Mouse (Mus musculus): ENCODE data around the gene Hectd1. TPM values are rescaled to one million over a fixed set of nuclear protein-coding genes. Genes with fewer than 3 reads are reported as not detected.
A peak's percentile ranks its signal among the peaks of the same experiment; 100 is the strongest.

Gene Hectd1
- polyA plus RNA-seq, 1 experiment from 2014 or later: 44.9 TPM

- no peak overlapping the region for H3K4me2 ChIP-seq
- no peak overlapping the region for H3K4me3 ChIP-seq (replicated peaks)
- no peak overlapping the region for H3K27ac ChIP-seq
- H3K36me3 ChIP-seq (replicated peaks): peaks cover 43% of the 10 kb centered on the region
- WGBS: 84% methylated on average over 6 of the region's 6 CpGs
- peaks cover 8% of the 10 kb centered on the region; the same call in 1 of the 2 replicates for H3K27me3 ChIP-seq
- H3K9me3 ChIP-seq: no peaks in the 10 kb centered on the region
- no peak overlapping the region for H3K9ac ChIP-seq
- ATAC-seq (ENCODE audit: low FRiP score): no peak
- no peaks in the 10 kb centered on the region for H3K4me1 ChIP-seq
These were observed 87.6 kb downstream of the Hectd1 start for GRCm38 (mm10) chr12:51741690-51742089.

GRCm38 (mm10) chr12:51736807-51737206, 92.5 kb downstream of the Hectd1 start:
- Histone ChIP-seq H3K4me3 (replicated peaks) (no peak overlapping the region), H3K4me2 (no peak overlapping the region), H3K36me3 (replicated peaks) (peaks cover 3% of the 10 kb centered on the region; the same call in 1 of the 2 replicates), H3K9ac (no peak overlapping the region), H3K27ac (no peak overlapping the region), H3K9me3 (no peaks in the 10 kb centered on the region), H3K27me3 (peaks cover 30% of the 10 kb centered on the region), H3K4me1 (peaks cover 4% of the 10 kb centered on the region; the same call in 1 of the 2 replicates)
- 5% methylated on average over 1 of the region's 1 CpGs for WGBS
- peak; percentile 69; the same call in 1 of the 2 replicates for ATAC-seq (ENCODE audit: low FRiP score)

GRCm38 (mm10) chr12:51736381-51736780, 93.0 kb downstream of the Hectd1 start:
- Histone ChIP-seq H3K9ac (no peak overlapping the region), H3K4me1 (peaks cover 4% of the 10 kb centered on the region; the same call in 1 of the 2 replicates), H3K27me3 (peaks cover 30% of the 10 kb centered on the region), H3K9me3 (no peaks in the 10 kb centered on the region), H3K4me2 (no peak overlapping the region), H3K36me3 (replicated peaks) (no peaks in the 10 kb centered on the region; the same call in 1 of the 2 replicates), H3K27ac (no peak overlapping the region), H3K4me3 (replicated peaks) (no peak overlapping the region)
- WGBS: 47% methylated on average over 3 of the region's 3 CpGs
- ATAC-seq (ENCODE audit: low FRiP score): peak; percentile 30; the same call in 1 of the 2 replicates

- no peak overlapping the region for H3K27ac ChIP-seq
- ATAC-seq (ENCODE audit: low FRiP score): no peak
- H3K27me3 ChIP-seq: peaks cover 30% of the 10 kb centered on the region
- H3K4me2 ChIP-seq: no peak overlapping the region
- H3K9ac ChIP-seq: no peak overlapping the region
- no peaks in the 10 kb centered on the region; the same call in 1 of the 2 replicates for H3K36me3 ChIP-seq (replicated peaks)
- H3K4me1 ChIP-seq: peaks cover 4% of the 10 kb centered on the region; the same call in 1 of the 2 replicates
- H3K9me3 ChIP-seq: no peaks in the 10 kb centered on the region
- WGBS: 51% methylated on average over 7 of the region's 7 CpGs
- no peak overlapping the region for H3K4me3 ChIP-seq (replicated peaks)
These were observed 93.5 kb downstream of the Hectd1 start for GRCm38 (mm10) chr12:51735840-51736271.

GRCm38 (mm10) chr12:51734605-51735211, 94.6 kb downstream of the Hectd1 start:
- Histone ChIP-seq H3K27me3 (peaks cover 28% of the 10 kb centered on the region), H3K9ac (no peak overlapping the region), H3K27ac (no peak overlapping the region), H3K36me3 (replicated peaks) (no peaks in the 10 kb centered on the region; the same call in 1 of the 2 replicates), H3K4me2 (no peak overlapping the region), H3K4me1 (peaks cover 4% of the 10 kb centered on the region; the same call in 1 of the 2 replicates), H3K4me3 (replicated peaks) (no peak overlapping the region), H3K9me3 (no peaks in the 10 kb centered on the region)
- WGBS: 86% methylated on average over 14 of the region's 14 CpGs
- ATAC-seq (ENCODE audit: low FRiP score): no peak

GRCm38 (mm10) chr12:51729827-51730226, 99.5 kb downstream of the Hectd1 start:
- Histone ChIP-seq H3K27ac (no peak overlapping the region), H3K36me3 (replicated peaks) (peaks cover 2% of the 10 kb centered on the region; the same call in 1 of the 2 replicates), H3K4me2 (no peak overlapping the region), H3K27me3 (peaks cover 10% of the 10 kb centered on the region), H3K4me1 (no peaks in the 10 kb centered on the region), H3K4me3 (replicated peaks) (no peak overlapping the region), H3K9ac (no peak overlapping the region), H3K9me3 (no peaks in the 10 kb centered on the region)
- ATAC-seq (ENCODE audit: low FRiP score): no peak
- 94% methylated on average over 9 of the region's 9 CpGs for WGBS

GRCm38 (mm10) chr12:51729058-51729457, 100.3 kb downstream of the Hectd1 start:
- Histone ChIP-seq H3K9me3 (no peaks in the 10 kb centered on the region), H3K27ac (no peak overlapping the region)
- WGBS: 87% methylated on average over 11 of the region's 11 CpGs

GRCm38 (mm10) chr12:51721836-51722235, 107.5 kb downstream of the Hectd1 start:
- Histone ChIP-seq H3K9me3 (no peaks in the 10 kb centered on the region), H3K27ac (no peak overlapping the region), H3K4me3 (replicated peaks) (no peak overlapping the region), H3K4me1 (no peaks in the 10 kb centered on the region), H3K27me3 (no peaks in the 10 kb centered on the region), H3K36me3 (replicated peaks) (peaks cover 9% of the 10 kb centered on the region; the same call in 1 of the 2 replicates), H3K4me2 (no peak overlapping the region), H3K9ac (no peak overlapping the region)
- 90% methylated on average over 8 of the region's 8 CpGs for WGBS
- ATAC-seq (ENCODE audit: low FRiP score): no peak

More at GRCm38 (mm10) chr12:51729058-51729457, 100.3 kb downstream of the Hectd1 start:
- Histone ChIP-seq H3K4me2 (no peak overlapping the region), H3K36me3 (replicated peaks) (peaks cover 2% of the 10 kb centered on the region; the same call in 1 of the 2 replicates), H3K4me1 (no peaks in the 10 kb centered on the region), H3K9ac (no peak overlapping the region), H3K27me3 (peaks cover 3% of the 10 kb centered on the region), H3K4me3 (replicated peaks) (no peak overlapping the region)
- no peak for ATAC-seq (ENCODE audit: low FRiP score)

- 94% methylated on average over 6 of the region's 6 CpGs for WGBS
- H3K9ac ChIP-seq: no peak overlapping the region
These were observed 110.7 kb downstream of the Hectd1 start for GRCm38 (mm10) chr12:51718617-51719016.

GRCm38 (mm10) chr12:51712685-51713084, 116.7 kb downstream of the Hectd1 start:
- no peaks in the 10 kb centered on the region for H3K36me3 ChIP-seq (replicated peaks)
- no peak overlapping the region for H3K4me3 ChIP-seq (replicated peaks)
- no peak overlapping the region for H3K9ac ChIP-seq
- no peaks in the 10 kb centered on the region for H3K27me3 ChIP-seq
- no peak overlapping the region for H3K27ac ChIP-seq
- no peaks in the 10 kb centered on the region for H3K4me1 ChIP-seq
- H3K9me3 ChIP-seq: no peaks in the 10 kb centered on the region
- WGBS: 71% methylated on average over 1 of the region's 1 CpGs
- H3K4me2 ChIP-seq: no peak overlapping the region
- ATAC-seq (ENCODE audit: low FRiP score): no peak

More at GRCm38 (mm10) chr12:51718617-51719016, 110.7 kb downstream of the Hectd1 start:
- H3K27ac ChIP-seq: no peak overlapping the region
- ATAC-seq (ENCODE audit: low FRiP score): no peak
- no peak overlapping the region for H3K4me2 ChIP-seq
- H3K9me3 ChIP-seq: no peaks in the 10 kb centered on the region
- no peaks in the 10 kb centered on the region for H3K27me3 ChIP-seq
- H3K4me3 ChIP-seq (replicated peaks): no peak overlapping the region
- H3K36me3 ChIP-seq (replicated peaks): peaks cover 9% of the 10 kb centered on the region; the same call in 1 of the 2 replicates
- H3K4me1 ChIP-seq: no peaks in the 10 kb centered on the region

- H3K4me1 ChIP-seq: no peaks in the 10 kb centered on the region
- no peak overlapping the region for H3K4me3 ChIP-seq (replicated peaks)
- H3K9ac ChIP-seq: no peak overlapping the region
- H3K27ac ChIP-seq: no peak overlapping the region
- no peak overlapping the region for H3K4me2 ChIP-seq
- H3K9me3 ChIP-seq: no peaks in the 10 kb centered on the region
- ATAC-seq (ENCODE audit: low FRiP score): no peak
- H3K27me3 ChIP-seq: no peaks in the 10 kb centered on the region
- WGBS: 79% methylated on average over 5 of the region's 5 CpGs
- no peaks in the 10 kb centered on the region for H3K36me3 ChIP-seq (replicated peaks)
These were observed 119.2 kb downstream of the Hectd1 start for GRCm38 (mm10) chr12:51710154-51710553.

GRCm38 (mm10) chr12:51709741-51710140, 119.6 kb downstream of the Hectd1 start:
- ATAC-seq (ENCODE audit: low FRiP score): no peak

More at GRCm38 (mm10) chr12:51709741-51710140, 119.6 kb downstream of the Hectd1 start:
- no peak overlapping the region for H3K27ac ChIP-seq
- H3K4me3 ChIP-seq (replicated peaks): no peak overlapping the region
- H3K4me2 ChIP-seq: no peak overlapping the region
- 81% methylated on average over 3 of the region's 3 CpGs for WGBS
- H3K9ac ChIP-seq: no peak overlapping the region
- no peaks in the 10 kb centered on the region for H3K36me3 ChIP-seq (replicated peaks)
- H3K4me1 ChIP-seq: no peaks in the 10 kb centered on the region
- H3K27me3 ChIP-seq: no peaks in the 10 kb centered on the region
- H3K9me3 ChIP-seq: no peaks in the 10 kb centered on the region
